Mouse (Mus musculus) kidney, embryonic 16.5 days (tissue): ENCODE results near the gene Nfx1. TPM values are rescaled to one million over a fixed set of nuclear protein-coding genes. Genes with fewer than 3 reads are reported as not detected.

Source experiments
- ATAC-seq: fragments of 200-750 bp; cut with Nextera tagmentation; 2 replicates; pipeline ENCODE4 v1.8.0; 2017; ENCODE audit warnings: moderate TSS enrichment; ENCODE audit not compliant: low FRiP score, low TSS enrichment
- H3K27ac ChIP-seq: fragments of 300-500 bp; sonication (generic); 2 replicates; pipeline ENCODE4 v1.5.1; 2014; ENCODE audit warnings: low read length
- H3K27me3 ChIP-seq: fragments of 300-500 bp; sonication (generic); 2 replicates; pipeline ENCODE4 v1.6.1; 2014; ENCODE audit warnings: low read length, control low read depth, mixed read lengths; ENCODE audit not compliant: insufficient read depth
- H3K36me3 ChIP-seq: fragments of 300-500 bp; sonication (generic); 2 replicates; pipeline ENCODE4 v1.6.1; 2014; ENCODE audit warnings: low read length, control low read depth, mixed read lengths; ENCODE audit not compliant: insufficient read depth
- H3K4me1 ChIP-seq: fragments of 300-500 bp; sonication (generic); 2 replicates; pipeline ENCODE4 v1.6.1; 2014; ENCODE audit warnings: low read length, control low read depth, mixed read lengths; ENCODE audit not compliant: insufficient read depth
- H3K4me2 ChIP-seq: fragments of 300-500 bp; sonication (generic); replicated peaks from 2 replicates; pipeline ENCODE4 v1.6.1; 2014; ENCODE audit warnings: low read depth, low read length
- H3K4me3 ChIP-seq: fragments of 300-500 bp; sonication (generic); 2 replicates; pipeline ENCODE4 v1.5.1; 2014; ENCODE audit warnings: mild to moderate bottlenecking, low read length
- H3K9ac ChIP-seq: fragments of 300-500 bp; sonication (generic); replicated peaks from 2 replicates; pipeline ENCODE4 v1.6.1; 2014; ENCODE audit warnings: low read length
- H3K9me3 ChIP-seq: fragments of 300-500 bp; sonication (generic); 2 replicates; pipeline ENCODE4 v1.6.1; 2016; ENCODE audit warnings: low read length, control low read depth
- WGBS: fragments of 180-500 bp; shearing (Covaris S2); extraction: QIAGEN DNeasy Blood & Tissue Kit; methylation state at CpG from one replicate; pipeline ENCODE4 v1.1.7; 2014; 5-methylcytosine and 5-hydroxymethylcytosine counted together
- polyA plus RNA-seq: library from polyadenylated mRNA; unstranded; fragments of >200 nt; fragmentation: Nextera tagmentation; extraction: Ambion mirVana; gene quantifications from 2 replicates; pipeline ENCODE4 v1.2.1, GENCODE M21; 2015

The Nfx1 gene
- polyA plus RNA-seq, 1 experiment from 2014 or later: 92.0 TPM

DNA sequence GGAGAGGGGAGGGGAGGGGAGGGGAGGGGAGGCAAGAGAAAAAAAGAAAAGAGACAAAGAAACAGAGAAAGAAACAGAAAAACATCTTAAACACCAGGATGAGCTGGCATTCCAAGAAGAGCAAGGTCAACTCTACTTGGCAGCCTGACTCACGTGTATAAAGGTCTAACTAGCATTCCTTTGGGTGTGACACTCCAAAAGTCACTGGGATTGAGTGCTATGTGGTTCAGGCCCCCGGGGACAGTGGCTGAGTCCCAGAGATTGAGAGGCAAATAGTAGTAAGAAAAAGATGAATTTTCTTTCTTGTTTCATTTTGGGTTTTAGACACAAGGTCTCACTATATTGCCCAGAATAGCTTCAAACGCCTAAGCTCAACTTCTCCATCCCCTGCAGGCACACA, 67.2 kb downstream of the Nfx1 start:
- no peaks in the 10 kb centered on the region for H3K27me3 ChIP-seq
- H3K9me3 ChIP-seq: no peaks in the 10 kb centered on the region
- no peak overlapping the region for H3K4me2 ChIP-seq
- no peak overlapping the region for H3K4me3 ChIP-seq
- WGBS: 66% methylated on average over 3 of the region's 3 CpGs
- no peaks in the 10 kb centered on the region for H3K36me3 ChIP-seq
- no peak overlapping the region for H3K9ac ChIP-seq
- H3K4me1 ChIP-seq: peaks cover 16% of the 10 kb centered on the region
- H3K27ac ChIP-seq: no peak overlapping the region
- ATAC-seq: no peak

DNA sequence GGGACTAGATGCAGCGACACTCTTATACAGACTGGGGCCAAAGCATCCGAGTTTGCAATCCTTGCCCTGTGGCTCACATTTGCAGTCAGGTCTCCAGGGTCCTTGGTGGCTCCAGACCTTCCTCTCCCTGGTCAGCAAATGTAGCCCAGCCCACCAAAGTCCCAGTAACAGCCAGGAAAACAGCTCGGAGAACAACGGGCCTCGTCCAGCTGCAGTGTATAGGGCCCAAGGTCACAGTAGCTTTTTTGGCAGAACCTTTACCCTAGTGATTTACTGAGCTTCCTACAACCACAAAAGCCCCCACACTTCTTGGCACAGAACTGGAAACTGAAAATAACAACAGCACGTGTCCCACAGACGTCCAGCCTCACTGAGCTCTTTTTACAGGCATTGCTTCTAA, 70.3 kb downstream of the Nfx1 start:
- Histone ChIP-seq H3K4me2 (no peak overlapping the region), H3K27ac (no peak overlapping the region), H3K4me3 (no peak overlapping the region), H3K9me3 (no peaks in the 10 kb centered on the region), H3K4me1 (peaks cover 16% of the 10 kb centered on the region), H3K9ac (no peak overlapping the region; the same call in 1 of the 2 replicates), H3K36me3 (no peaks in the 10 kb centered on the region), H3K27me3 (no peaks in the 10 kb centered on the region)
- WGBS: 38% methylated on average over 7 of the region's 7 CpGs
- peak; percentile 68; the same call in 1 of the 2 replicates for ATAC-seq

DNA sequence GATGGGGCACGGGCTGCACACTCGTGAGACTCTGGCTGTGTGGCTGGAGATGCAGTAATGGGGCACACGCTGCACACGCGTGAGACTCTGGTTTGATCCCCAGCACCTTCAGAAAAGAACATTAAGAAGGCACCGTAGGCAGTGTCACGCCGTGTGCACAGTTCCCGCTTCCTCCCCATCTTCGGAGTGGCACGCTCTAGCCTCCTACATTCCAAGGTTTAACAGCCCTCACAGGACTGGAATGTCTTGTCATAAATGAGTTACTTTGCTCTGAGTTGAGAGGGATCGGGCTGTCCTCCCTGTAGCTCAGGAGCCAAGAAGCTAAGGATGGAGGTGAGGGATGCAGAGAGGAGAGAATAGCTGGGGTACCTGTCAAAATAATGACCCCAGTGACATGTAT, 72.2 kb downstream of the Nfx1 start:
- H3K4me1 ChIP-seq: peaks cover 16% of the 10 kb centered on the region
- no peak overlapping the region for H3K27ac ChIP-seq
- no peak overlapping the region for H3K9ac ChIP-seq
- no peaks in the 10 kb centered on the region for H3K36me3 ChIP-seq
- 44% methylated on average over 12 of the region's 12 CpGs for WGBS
- no peaks in the 10 kb centered on the region for H3K9me3 ChIP-seq
- peak; percentile 73 for ATAC-seq
- H3K27me3 ChIP-seq: 0 out of 2 replicates have a peak, but pooled peaks cover 2% of the 10 kb centered on the region
- H3K4me3 ChIP-seq: no peak overlapping the region
- no peak overlapping the region for H3K4me2 ChIP-seq

DNA sequence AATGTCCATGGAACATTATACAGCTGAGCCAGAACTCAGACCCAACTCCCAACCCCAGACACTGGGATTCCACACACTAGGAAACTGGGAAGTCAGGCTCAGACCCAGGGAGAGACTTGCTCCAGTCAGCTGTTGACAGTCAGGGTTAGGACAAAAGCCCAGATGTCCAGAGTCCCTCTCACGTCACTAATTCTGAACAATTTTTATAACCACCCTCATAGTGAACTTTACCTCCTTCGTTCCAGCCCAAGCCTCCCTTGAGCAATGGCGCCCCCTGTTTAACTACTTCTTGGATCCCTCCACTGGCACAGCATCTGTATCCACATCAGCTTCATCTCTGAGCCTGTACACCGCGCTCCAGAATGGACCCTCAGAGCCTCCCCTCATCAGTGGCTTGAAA, 73.3 kb downstream of the Nfx1 start:
- no peaks in the 10 kb centered on the region for H3K9me3 ChIP-seq
- H3K4me2 ChIP-seq: no peak overlapping the region
- H3K27ac ChIP-seq: no peak overlapping the region
- H3K4me3 ChIP-seq: no peak overlapping the region
- peaks cover 16% of the 10 kb centered on the region for H3K4me1 ChIP-seq
- 76% methylated on average over 5 of the region's 5 CpGs for WGBS
- no peak for ATAC-seq
- H3K9ac ChIP-seq: no peak overlapping the region
- 0 out of 2 replicates have a peak, but pooled peaks cover 2% of the 10 kb centered on the region for H3K27me3 ChIP-seq
- H3K36me3 ChIP-seq: no peaks in the 10 kb centered on the region

DNA sequence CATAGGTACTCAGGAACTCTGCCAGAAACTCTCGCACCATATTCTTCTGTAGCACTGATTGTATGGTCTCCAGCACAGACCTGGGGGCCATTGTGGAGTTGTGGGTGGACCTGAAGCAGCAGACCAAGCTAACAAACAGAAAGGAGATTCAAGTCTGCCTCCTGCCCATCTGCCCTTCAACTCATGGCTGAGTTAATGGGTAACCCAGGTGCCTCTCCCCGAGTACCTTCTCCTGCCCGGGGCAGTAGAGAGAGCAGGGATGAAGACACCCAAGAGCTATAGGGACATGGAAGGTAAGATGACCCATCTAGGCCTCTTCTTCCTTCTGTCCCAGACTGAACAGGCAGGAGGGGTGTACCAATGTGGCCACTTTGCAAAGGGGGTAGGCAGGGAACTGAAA, 74.6 kb downstream of the Nfx1 start:
- peak; percentile 60; the same call in 1 of the 2 replicates for ATAC-seq
- H3K27me3 ChIP-seq: 0 out of 2 replicates have a peak, but pooled peaks cover 2% of the 10 kb centered on the region
- peaks cover 11% of the 10 kb centered on the region for H3K4me1 ChIP-seq
- H3K9ac ChIP-seq: no peak overlapping the region
- 0 out of 2 replicates have a peak overlapping the region, but pooled peaks have one; percentile 3 for H3K4me2 ChIP-seq
- WGBS: 74% methylated on average over 3 of the region's 3 CpGs
- H3K27ac ChIP-seq: no peak overlapping the region
- H3K9me3 ChIP-seq: no peaks in the 10 kb centered on the region
- H3K4me3 ChIP-seq: no peak overlapping the region
- no peaks in the 10 kb centered on the region for H3K36me3 ChIP-seq

DNA sequence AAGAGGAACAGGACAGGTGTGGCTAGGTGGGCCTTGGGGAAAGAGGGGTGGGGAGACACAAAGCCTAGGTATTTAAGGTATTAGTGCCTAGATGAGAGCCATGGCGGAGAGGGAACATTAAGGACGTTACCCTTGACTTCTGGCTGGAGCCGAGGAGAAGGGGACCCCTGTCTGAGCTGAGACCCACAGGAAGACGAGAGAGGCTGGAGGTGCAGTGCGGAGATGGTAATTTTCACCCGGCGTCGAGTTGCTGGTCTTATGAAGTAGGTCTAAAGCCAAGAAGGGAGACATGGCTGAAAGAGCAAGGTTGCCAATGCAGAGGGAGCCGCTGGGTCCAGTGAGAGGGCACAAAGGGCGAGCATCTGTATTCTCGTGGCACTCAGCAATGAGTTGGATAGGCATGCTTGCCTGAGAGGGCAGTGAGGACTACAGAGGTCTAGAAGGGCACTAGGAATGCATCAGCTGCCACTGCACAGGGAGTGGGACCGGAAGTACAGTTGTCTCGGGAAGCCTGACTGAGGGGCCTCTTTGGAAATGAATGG, 75.6 kb downstream of the Nfx1 start:
- Histone ChIP-seq H3K4me1 (peaks cover 3% of the 10 kb centered on the region; the same call in 1 of the 2 replicates), H3K4me3 (no peak overlapping the region), H3K9ac (no peak overlapping the region), H3K36me3 (no peaks in the 10 kb centered on the region), H3K4me2 (no peak overlapping the region), H3K27me3 (0 out of 2 replicates have a peak, but pooled peaks cover 2% of the 10 kb centered on the region), H3K27ac (no peak overlapping the region), H3K9me3 (no peaks in the 10 kb centered on the region)
- WGBS: 73% methylated on average over 13 of the region's 13 CpGs
- ATAC-seq: no peak

DNA sequence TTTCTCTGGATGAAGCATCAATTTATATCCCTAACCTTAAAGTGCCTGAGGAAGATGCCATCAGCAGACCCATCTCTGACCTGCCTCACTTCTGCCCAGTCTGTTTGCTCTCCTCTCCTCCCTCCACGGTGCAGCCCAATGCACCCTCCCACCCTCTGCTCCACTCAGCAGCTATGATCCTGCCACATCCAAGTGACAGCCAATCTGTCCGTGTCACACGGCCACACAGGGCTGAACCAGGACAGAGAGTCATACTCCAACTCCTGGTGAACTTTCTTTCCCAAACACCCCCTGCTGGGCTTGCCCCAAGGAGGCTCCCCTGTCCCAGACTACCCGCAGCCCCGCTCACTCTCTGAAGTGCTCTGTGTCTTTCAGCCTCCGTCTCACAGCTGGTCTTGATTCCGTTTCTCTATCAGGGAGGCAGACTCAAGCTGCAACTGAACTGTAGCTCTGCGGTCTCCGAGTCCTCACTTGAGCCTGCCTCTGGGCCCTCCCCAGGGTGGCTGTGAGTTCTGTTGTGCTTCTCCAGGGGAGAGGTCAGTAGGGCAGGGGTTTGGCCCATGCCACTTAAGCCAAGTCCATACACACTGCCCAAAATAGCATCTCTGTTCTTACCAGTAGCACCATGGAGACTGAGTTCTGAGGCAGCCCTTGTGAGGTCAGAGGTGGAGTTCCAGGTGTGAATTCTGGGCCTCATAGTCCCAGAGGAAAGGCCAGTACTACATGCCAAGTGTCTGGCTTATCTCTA, 77.0 kb downstream of the Nfx1 start, which contains the start of gene Aqp7:
Aqp7 (minus strand) TSS at position 616 of the 748 bp plus-strand sequence.
- no peaks in the 10 kb centered on the region for H3K9me3 ChIP-seq
- H3K4me3 ChIP-seq: no peak within 1 kb of the TSS
- no peaks in the 10 kb centered on the region for H3K4me1 ChIP-seq
- no peak within 1 kb of the TSS for H3K9ac ChIP-seq
- no peaks in the 10 kb centered on the region for H3K36me3 ChIP-seq
- no peak within 1 kb of the TSS for H3K4me2 ChIP-seq
- 53% methylated on average over 9 of the region's 9 CpGs for WGBS
- no peak for ATAC-seq
- 0 out of 2 replicates have a peak, but pooled peaks cover 2% of the 10 kb centered on the region for H3K27me3 ChIP-seq
- no peak within 1 kb of the TSS for H3K27ac ChIP-seq

DNA sequence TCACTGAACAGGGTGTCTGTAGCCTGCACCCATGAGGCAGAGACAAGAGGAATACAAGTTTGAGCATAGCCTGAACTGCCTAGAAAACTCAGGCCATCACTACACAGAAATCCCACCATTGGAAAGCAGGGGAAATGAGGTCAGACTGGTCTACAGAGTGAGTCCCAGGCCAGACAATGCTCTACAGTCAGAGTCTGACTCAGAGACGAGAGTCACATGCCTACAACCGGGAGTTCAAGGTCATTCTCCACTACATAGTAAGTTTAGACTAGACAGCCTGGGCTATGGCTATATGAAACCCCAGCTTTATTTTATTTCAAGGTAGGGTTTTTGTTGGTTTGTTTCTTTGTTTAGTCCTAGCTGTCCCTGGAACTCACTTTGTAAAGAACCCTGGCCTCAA, 78.2 kb downstream of the Nfx1 start:
- Histone ChIP-seq H3K4me1 (no peaks in the 10 kb centered on the region), H3K9me3 (no peaks in the 10 kb centered on the region), H3K36me3 (no peaks in the 10 kb centered on the region), H3K4me3 (no peak overlapping the region), H3K4me2 (no peak overlapping the region), H3K27ac (no peak overlapping the region), H3K27me3 (0 out of 2 replicates have a peak, but pooled peaks cover 2% of the 10 kb centered on the region), H3K9ac (no peak overlapping the region)
- WGBS: 68% methylated on average over 2 of the region's 2 CpGs
- no peak for ATAC-seq

DNA sequence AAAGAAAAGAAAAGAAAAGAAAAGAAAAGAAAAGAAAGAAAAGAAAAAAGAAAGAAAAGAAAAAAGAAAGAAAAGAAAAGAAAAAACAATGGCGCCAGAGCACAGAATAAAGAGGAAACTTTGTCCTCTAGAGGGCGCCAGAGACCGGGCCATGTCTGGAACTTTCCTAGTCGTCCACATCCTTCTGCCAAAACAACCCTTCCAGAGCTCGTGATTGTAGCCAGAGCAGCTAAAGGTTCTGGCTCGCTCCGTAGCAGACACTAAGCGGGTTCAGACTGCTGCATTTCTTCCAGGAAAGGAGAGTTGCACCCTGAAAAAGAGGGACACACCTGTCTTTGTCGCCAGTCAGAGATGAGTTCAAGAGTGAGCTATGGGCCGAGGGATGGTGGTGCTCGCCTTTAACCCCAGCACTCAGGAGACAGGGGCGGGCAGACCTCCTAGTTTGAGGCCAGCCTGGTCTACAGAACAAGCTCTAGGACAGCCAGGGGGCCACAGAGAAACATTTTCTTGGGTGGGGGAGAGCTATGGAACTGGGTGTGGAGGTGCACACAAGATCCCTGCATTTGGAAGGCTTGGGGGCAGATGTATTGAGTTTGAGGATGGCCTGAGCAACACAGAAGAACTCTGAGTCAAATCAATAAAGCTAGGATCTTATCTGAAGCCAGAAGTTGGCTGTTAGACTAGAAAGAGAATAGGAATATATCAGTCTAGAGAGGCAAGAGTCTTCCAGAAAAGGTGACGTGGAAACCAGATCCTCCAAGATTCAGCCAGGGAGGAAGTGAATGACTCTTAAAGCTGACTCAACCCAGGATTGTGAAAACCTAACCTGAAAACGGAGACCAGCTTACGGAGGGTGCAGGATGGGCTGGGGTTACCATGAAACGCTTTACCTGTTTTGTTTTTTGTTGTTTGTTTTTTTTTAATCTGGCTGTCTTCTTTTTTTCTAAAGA, 80.3 kb downstream of the Nfx1 start:
- Histone ChIP-seq H3K27ac (no peak overlapping the region), H3K9me3 (no peaks in the 10 kb centered on the region), H3K9ac (no peak overlapping the region)

More for the DNA sequence above, 80.3 kb downstream of the Nfx1 start:
- H3K4me3 ChIP-seq: no peak overlapping the region
- no peaks in the 10 kb centered on the region for H3K36me3 ChIP-seq
- H3K4me1 ChIP-seq: peaks cover 14% of the 10 kb centered on the region
- H3K27me3 ChIP-seq: 0 out of 2 replicates have a peak, but pooled peaks cover 2% of the 10 kb centered on the region
- 28% methylated on average over 16 of the region's 16 CpGs for WGBS
- peak; percentile 53 for ATAC-seq
- peak overlapping the region; percentile 46 for H3K4me2 ChIP-seq
